Mouse (Mus musculus): ENCODE results near the gene Bud13. TPM values are rescaled to one million over a fixed set of nuclear protein-coding genes. Genes with fewer than 3 reads are reported as not detected.
A peak's percentile ranks its signal among the peaks of the same experiment; 100 is the strongest.

Bud13 gene
- polyA plus RNA-seq, 1 experiment from 2014 or later, result 18.1 TPM

GRCm38 (mm10) chr9:46257546-46257945 is 25.3 kb upstream of the Bud13 start:
- 80% methylated on average over 3 of the region's 3 CpGs for WGBS
- no peaks in the 10 kb centered on the region for H3K4me1 ChIP-seq (replicated peaks)

GRCm38 (mm10) chr9:46259111-46259510 is 23.7 kb upstream of the Bud13 start:
- WGBS, result 93% methylated on average over 6 of the region's 6 CpGs
- H3K27ac ChIP-seq (replicated peaks), result no peak overlapping the region
- ATAC-seq (ENCODE audit: low FRiP score, low read depth), result no peak
- H3K36me3 ChIP-seq, result no peaks in the 10 kb centered on the region
- H3K4me2 ChIP-seq, result no peak overlapping the region
- no peak overlapping the region for H3K9ac ChIP-seq
- no peaks in the 10 kb centered on the region for H3K27me3 ChIP-seq
- H3K4me1 ChIP-seq (replicated peaks), result no peaks in the 10 kb centered on the region
- no peak overlapping the region for H3K4me3 ChIP-seq
- no peaks in the 10 kb centered on the region for H3K9me3 ChIP-seq

More at GRCm38 (mm10) chr9:46257546-46257945, 25.3 kb upstream of the Bud13 start:
- H3K4me2 ChIP-seq, result no peak overlapping the region
- H3K9ac ChIP-seq, result no peak overlapping the region
- no peak overlapping the region for H3K4me3 ChIP-seq
- no peak overlapping the region for H3K27ac ChIP-seq (replicated peaks)
- ATAC-seq (ENCODE audit: low FRiP score, low read depth), result no peak
- H3K36me3 ChIP-seq, result no peaks in the 10 kb centered on the region
- no peaks in the 10 kb centered on the region for H3K9me3 ChIP-seq
- no peaks in the 10 kb centered on the region for H3K27me3 ChIP-seq

- H3K9ac ChIP-seq, result no peak overlapping the region
- no peak for ATAC-seq (ENCODE audit: low FRiP score, low read depth)
- H3K4me1 ChIP-seq (replicated peaks), result no peaks in the 10 kb centered on the region
- H3K27me3 ChIP-seq, result no peaks in the 10 kb centered on the region
- H3K4me3 ChIP-seq, result no peak overlapping the region
- no peak overlapping the region for H3K27ac ChIP-seq (replicated peaks)
- H3K4me2 ChIP-seq, result no peak overlapping the region
- H3K9me3 ChIP-seq, result no peaks in the 10 kb centered on the region
- WGBS, result 89% methylated on average over 7 of the region's 7 CpGs
- no peaks in the 10 kb centered on the region for H3K36me3 ChIP-seq
Measured at GRCm38 (mm10) chr9:46261131-46261530, 21.7 kb upstream of the Bud13 start.

GRCm38 (mm10) chr9:46268343-46268873 is 14.4 kb upstream of the Bud13 start, which contains the start of gene Apoa5:
Apoa5 (plus strand) TSS chr9:46268633.
- Histone ChIP-seq H3K36me3 (no peaks in the 10 kb centered on the region), H3K9ac (no peak within 1 kb of the TSS), H3K4me3 (no peak within 1 kb of the TSS), H3K27ac (replicated peaks) (no peak within 1 kb of the TSS), H3K27me3 (peaks cover 13% of the 10 kb centered on the region; the same call in 1 of the 2 replicates), H3K9me3 (no peaks in the 10 kb centered on the region), H3K4me2 (no peak within 1 kb of the TSS), H3K4me1 (replicated peaks) (peaks cover under 1% of the 10 kb centered on the region; the same call in 1 of the 2 replicates)
- WGBS, result 66% methylated on average over 7 of the region's 7 CpGs
- ATAC-seq (ENCODE audit: low FRiP score, low read depth), result no peak

GRCm38 (mm10) chr9:46269125-46269524 is 13.7 kb upstream of the Bud13 start:
- WGBS, result 83% methylated on average over 5 of the region's 5 CpGs
- H3K4me1 ChIP-seq (replicated peaks), result peaks cover 7% of the 10 kb centered on the region
- ATAC-seq (ENCODE audit: low FRiP score, low read depth), result no peak
- no peak overlapping the region for H3K4me2 ChIP-seq
- H3K9me3 ChIP-seq, result no peaks in the 10 kb centered on the region
- H3K36me3 ChIP-seq, result no peaks in the 10 kb centered on the region
- H3K4me3 ChIP-seq, result no peak overlapping the region
- no peak overlapping the region for H3K27ac ChIP-seq (replicated peaks)
- H3K9ac ChIP-seq, result no peak overlapping the region
- peaks cover 13% of the 10 kb centered on the region; the same call in 1 of the 2 replicates for H3K27me3 ChIP-seq

- ATAC-seq (ENCODE audit: low FRiP score, low read depth), result no peak
- peaks cover 13% of the 10 kb centered on the region; the same call in 1 of the 2 replicates for H3K27me3 ChIP-seq
- no peak overlapping the region for H3K27ac ChIP-seq (replicated peaks)
- no peak overlapping the region for H3K4me3 ChIP-seq
- H3K9me3 ChIP-seq, result no peaks in the 10 kb centered on the region
- peaks cover 6% of the 10 kb centered on the region for H3K36me3 ChIP-seq
- peaks cover 13% of the 10 kb centered on the region for H3K4me1 ChIP-seq (replicated peaks)
- 94% methylated on average over 4 of the region's 4 CpGs for whole genome bisulfite sequencing
- no peak overlapping the region for H3K9ac ChIP-seq
- H3K4me2 ChIP-seq, result no peak overlapping the region
Measured at GRCm38 (mm10) chr9:46270782-46271181, 12.0 kb upstream of the Bud13 start.

- Histone ChIP-seq H3K27ac (replicated peaks) (no peak overlapping the region), H3K9ac (no peak overlapping the region), H3K4me3 (no peak overlapping the region), H3K9me3 (no peaks in the 10 kb centered on the region), H3K27me3 (peaks cover 13% of the 10 kb centered on the region; the same call in 1 of the 2 replicates), H3K36me3 (peaks cover 19% of the 10 kb centered on the region), H3K4me1 (replicated peaks) (peaks cover 13% of the 10 kb centered on the region), H3K4me2 (peak overlapping the region; percentile 94; the same call in 1 of the 2 replicates)
- WGBS, result 90% methylated on average over 9 of the region's 9 CpGs
- ATAC-seq (ENCODE audit: low FRiP score, low read depth), result no peak
Measured at GRCm38 (mm10) chr9:46272070-46272469, 10.7 kb upstream of the Bud13 start.

GRCm38 (mm10) chr9:46272677-46273454 is 9.9 kb upstream of the Bud13 start, which contains the start of gene Zpr1:
Zpr1 (plus strand) TSS chr9:46273064.
- ATAC-seq (ENCODE audit: low FRiP score, low read depth), result peak; percentile 95
- Histone ChIP-seq H3K36me3 (peaks cover 27% of the 10 kb centered on the region), H3K4me2 (peak within 1 kb of the TSS; percentile 94), H3K27me3 (peaks cover 13% of the 10 kb centered on the region; the same call in 1 of the 2 replicates), H3K9ac (peak within 1 kb of the TSS; percentile 71), H3K27ac (replicated peaks) (peak within 1 kb of the TSS; percentile 68), H3K9me3 (no peaks in the 10 kb centered on the region), H3K4me3 (peak within 1 kb of the TSS; percentile 86), H3K4me1 (replicated peaks) (peaks cover 13% of the 10 kb centered on the region)
- WGBS, result 5% methylated on average over 44 of the region's 45 CpGs

GRCm38 (mm10) chr9:46274494-46274893 is 8.3 kb upstream of the Bud13 start:
- no peak overlapping the region for H3K9ac ChIP-seq
- H3K4me3 ChIP-seq, result no peak overlapping the region
- no peak for ATAC-seq (ENCODE audit: low FRiP score, low read depth)
- no peaks in the 10 kb centered on the region for H3K9me3 ChIP-seq
- H3K27ac ChIP-seq (replicated peaks), result no peak overlapping the region
- H3K4me2 ChIP-seq, result no peak overlapping the region
- H3K36me3 ChIP-seq, result peaks cover 38% of the 10 kb centered on the region
- H3K27me3 ChIP-seq, result peaks cover 8% of the 10 kb centered on the region; the same call in 1 of the 2 replicates
- WGBS, result 95% methylated on average over 9 of the region's 9 CpGs
- H3K4me1 ChIP-seq (replicated peaks), result peaks cover 13% of the 10 kb centered on the region

GRCm38 (mm10) chr9:46298381-46298780 is 15.6 kb downstream of the Bud13 start:
- Histone ChIP-seq H3K4me1 (replicated peaks) (no peaks in the 10 kb centered on the region), H3K27ac (replicated peaks) (no peak overlapping the region), H3K4me3 (no peak overlapping the region), H3K36me3 (peaks cover 39% of the 10 kb centered on the region), H3K4me2 (no peak overlapping the region), H3K9ac (no peak overlapping the region), H3K9me3 (no peaks in the 10 kb centered on the region), H3K27me3 (no peaks in the 10 kb centered on the region)
- no peak for ATAC-seq (ENCODE audit: low FRiP score, low read depth)
- WGBS, result 93% methylated on average over 4 of the region's 4 CpGs

- Histone ChIP-seq H3K9ac (no peak overlapping the region), H3K4me1 (replicated peaks) (no peaks in the 10 kb centered on the region), H3K9me3 (no peaks in the 10 kb centered on the region), H3K4me2 (no peak overlapping the region), H3K27ac (replicated peaks) (no peak overlapping the region), H3K4me3 (no peak overlapping the region), H3K27me3 (no peaks in the 10 kb centered on the region), H3K36me3 (peaks cover 15% of the 10 kb centered on the region)
- peak; percentile 69; the same call in 1 of the 2 replicates for ATAC-seq (ENCODE audit: low FRiP score, low read depth)
- 7% methylated on average over 2 of the region's 2 CpGs for WGBS
Measured at GRCm38 (mm10) chr9:46302142-46302541, 19.3 kb downstream of the Bud13 start.

- H3K4me3 ChIP-seq, result no peak overlapping the region
- no peak for ATAC-seq (ENCODE audit: low FRiP score, low read depth)
- H3K4me2 ChIP-seq, result no peak overlapping the region
- H3K9me3 ChIP-seq, result no peaks in the 10 kb centered on the region
- H3K4me1 ChIP-seq (replicated peaks), result 0 out of 2 replicates have a peak, but pooled peaks cover 2% of the 10 kb centered on the region
- no peak overlapping the region for H3K27ac ChIP-seq (replicated peaks)
- no peaks in the 10 kb centered on the region for H3K36me3 ChIP-seq
- H3K9ac ChIP-seq, result no peak overlapping the region
- WGBS, result 17% methylated on average over 7 of the region's 7 CpGs
- 0 out of 2 replicates have a peak, but pooled peaks cover 5% of the 10 kb centered on the region for H3K27me3 ChIP-seq
Measured at GRCm38 (mm10) chr9:46309121-46309520, 26.3 kb downstream of the Bud13 start.

Measured in hindbrain, embryonic 15.5 days (tissue).